ENCODE assay signal across 10 mouse cellular contexts in the genomic region with DNA sequence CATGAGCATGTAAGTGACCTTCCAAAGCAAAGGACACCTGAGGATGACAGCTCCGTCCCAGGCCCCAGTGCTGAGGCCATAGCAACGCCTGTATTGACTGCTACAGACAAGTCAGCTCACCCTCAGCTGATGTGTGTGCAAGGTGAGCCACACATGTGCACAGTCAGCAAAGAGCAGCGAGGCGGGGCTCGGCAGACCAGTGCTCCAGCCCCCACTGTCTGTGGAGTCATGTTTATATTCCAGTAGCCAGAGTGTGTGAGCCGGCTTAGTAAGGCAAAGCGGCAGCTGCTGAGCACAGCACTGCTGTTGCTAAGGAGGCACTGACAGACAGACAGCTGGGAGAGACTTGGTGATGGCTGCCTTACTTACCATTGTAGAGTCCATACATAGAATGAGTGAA. TPM values are rescaled to one million over a fixed set of nuclear protein-coding genes. Genes with fewer than 3 reads are reported as not detected.
DNase-seq lines count a peak whose midpoint lies in the region; ATAC-seq lines count a peak whose summit lies in the region.
"Had no signal": no experiment of that assay in that cellular context is flagged by ENCODE, and none has a peak within 500 bp of the region (broad histone marks: within the 10 kb centered on the region; RNA-seq: fewer than 3 reads in every experiment).

No protein-coding gene starts in this region.

- ATAC-seq in frontal cortex, adult (ENCODE audit: low TSS enrichment), result 0 out of 2 replicates have a peak, but pooled peaks have one; percentile 18
- ATAC-seq in neural tube, embryonic 12.5 days (ENCODE audit: low FRiP score, low read depth), result peak; percentile 44; the same call in 1 of the 2 replicates
- ATAC-seq in midbrain, embryonic 11.5 days (ENCODE audit: low FRiP score), result peak; percentile 87

- no peak overlapping the region for H3K9ac ChIP-seq in neural tube, embryonic 12.5 days
- no peak overlapping the region for H3K9ac ChIP-seq in midbrain, embryonic 11.5 days (ENCODE audit: low read length)

- WGBS in neural tube, embryonic 12.5 days, result 64% methylated on average over 7 of the region's 7 CpGs
- 37% methylated on average over 7 of the region's 7 CpGs for WGBS in midbrain, embryonic 11.5 days

- no peak overlapping the region for H3K4me3 ChIP-seq in neural tube, embryonic 12.5 days
- no peak overlapping the region for H3K4me3 ChIP-seq in midbrain, embryonic 11.5 days (ENCODE audit: low read depth, low read length)

- H3K4me2 ChIP-seq in neural tube, embryonic 12.5 days (replicated peaks), result no peak overlapping the region
- no peak overlapping the region for H3K4me2 ChIP-seq in midbrain, embryonic 11.5 days

- H3K27me3 ChIP-seq in neural tube, embryonic 12.5 days (replicated peaks), result no peaks in the 10 kb centered on the region
- no peaks in the 10 kb centered on the region for H3K27me3 ChIP-seq in midbrain, embryonic 11.5 days (ENCODE audit: control insufficient read depth, insufficient read depth, low read length)

- no peak for DNase-seq in frontal cortex, postnatal 14 days (ENCODE audit: low spot score in 2 of 2)
- no peak for DNase-seq in neural tube, embryonic 10.5 days (ENCODE audit: extremely low spot score, low spot score)
- peak; percentile 90 for DNase-seq in midbrain, embryonic 11.5 days (ENCODE audit: low spot score, missing footprints)
- DNase-seq in yolk sac, embryonic 10.5 days (ENCODE audit: low spot score), result peak; percentile 64
- no peak for DNase-seq in heart, adult 9 months (ENCODE audit: low spot score in 2 of 2)
- DNase-seq in heart, postnatal 10 days, result no peak
- DNase-seq: cerebellum, adult 9-10 months had no signal

- intact Hi-C loops in heart, postnatal 10 days (cut with DNase I), result no loop called here

- no peaks in the 10 kb centered on the region for H3K36me3 ChIP-seq in neural tube, embryonic 12.5 days
- H3K36me3 ChIP-seq in midbrain, embryonic 11.5 days (ENCODE audit: control insufficient read depth, insufficient read depth, low read length), result no peaks in the 10 kb centered on the region

- no peak overlapping the region for H3K27ac ChIP-seq in neural tube, embryonic 12.5 days
- peak overlapping the region; percentile 41 for H3K27ac ChIP-seq in midbrain, embryonic 11.5 days (ENCODE audit: low read depth, low read length)
- H3K27ac ChIP-seq: macrophage had no signal

- H3K4me1 ChIP-seq in neural tube, embryonic 12.5 days, result peaks cover 52% of the 10 kb centered on the region
- peaks cover 35% of the 10 kb centered on the region for H3K4me1 ChIP-seq in midbrain, embryonic 11.5 days (ENCODE audit: control insufficient read depth, insufficient read depth, low read length)

- H3K9me3 ChIP-seq in neural tube, embryonic 12.5 days, result no peaks in the 10 kb centered on the region
- no peaks in the 10 kb centered on the region for H3K9me3 ChIP-seq in midbrain, embryonic 11.5 days (ENCODE audit: control insufficient read depth, low read length)

RNA-seq across cellular contexts. Expression of a gene that starts 59.3 kb away (rescaled TPM):
- 14.8 and 15.6 TPM in 2 replicates for polyA plus RNA-seq in neural tube, embryonic 12.5 days (2016; fragmentation: Nextera tagmentation; extraction: Ambion mirVana)
- 9.0 and 9.8 TPM in 2 replicates for polyA plus RNA-seq in midbrain, embryonic 11.5 days (2014; fragmentation: Nextera tagmentation; extraction: Ambion mirVana)
- total RNA-seq in heart, postnatal 10 days (2021), result 10 to 100 TPM; 33.8 to 41.6 TPM

Comparison
In these comparisons a context has a peak if more than half of its experiments do, and no peak if none do; other contexts are left out.
1. ATAC-seq: peak in every context shown above with its lines; median percentile 87 in midbrain, embryonic 11.5 days; 44 in neural tube, embryonic 12.5 days; 18 in frontal cortex, adult.
2. DNase-seq: peak in midbrain, embryonic 11.5 days (single experiment) and yolk sac, embryonic 10.5 days (single experiment); none in frontal cortex, postnatal 14 days (0 of 2), neural tube, embryonic 10.5 days (single experiment), heart, adult 9 months (0 of 2) and heart, postnatal 10 days (0 of 2).